Mouse (Mus musculus) central nervous system, embryonic 14 days (tissue): ENCODE measurements around the gene Hist1h2ab. TPM values are rescaled to one million over a fixed set of nuclear protein-coding genes. Genes with fewer than 3 reads are reported as not detected.

Experiments
- polyA plus RNA-seq: library from polyadenylated mRNA; depleted of rRNA; stranded (reverse); fragments of >200 nt; gene quantifications from 2 replicates; pipeline ENCODE4 v1.2.3, GENCODE M21; 2012; rRNA removed

The Hist1h2ab gene
- polyA plus RNA-seq = 24.0 and 28.7 TPM in 2 replicates

DNA sequence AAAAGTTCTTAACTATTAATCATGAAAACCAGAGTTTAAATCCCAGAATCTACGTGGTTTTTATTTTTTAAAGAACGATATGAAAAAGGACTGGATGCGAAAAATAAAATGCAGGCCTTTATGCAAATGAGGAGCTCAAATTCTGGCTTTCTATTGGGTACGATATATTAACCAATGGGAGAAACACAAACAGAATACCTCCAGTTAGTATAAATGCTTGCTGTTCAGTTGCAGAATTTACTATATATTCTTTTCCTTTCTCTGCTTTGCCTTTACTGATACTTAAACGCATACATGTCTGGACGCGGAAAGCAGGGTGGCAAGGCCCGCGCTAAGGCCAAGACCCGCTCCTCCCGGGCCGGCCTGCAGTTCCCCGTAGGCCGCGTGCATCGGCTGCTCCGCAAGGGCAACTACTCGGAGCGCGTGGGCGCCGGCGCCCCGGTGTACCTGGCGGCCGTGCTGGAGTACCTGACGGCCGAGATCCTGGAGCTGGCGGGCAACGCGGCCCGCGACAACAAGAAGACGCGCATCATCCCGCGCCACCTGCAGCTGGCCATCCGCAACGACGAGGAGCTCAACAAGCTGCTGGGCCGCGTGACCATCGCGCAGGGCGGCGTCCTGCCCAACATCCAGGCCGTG lies at the start of gene Hist1h2ab:
Gene Hist1h2ab, plus strand, starts transcription at position 288 of the 639 bp plus-strand sequence.

DNA sequence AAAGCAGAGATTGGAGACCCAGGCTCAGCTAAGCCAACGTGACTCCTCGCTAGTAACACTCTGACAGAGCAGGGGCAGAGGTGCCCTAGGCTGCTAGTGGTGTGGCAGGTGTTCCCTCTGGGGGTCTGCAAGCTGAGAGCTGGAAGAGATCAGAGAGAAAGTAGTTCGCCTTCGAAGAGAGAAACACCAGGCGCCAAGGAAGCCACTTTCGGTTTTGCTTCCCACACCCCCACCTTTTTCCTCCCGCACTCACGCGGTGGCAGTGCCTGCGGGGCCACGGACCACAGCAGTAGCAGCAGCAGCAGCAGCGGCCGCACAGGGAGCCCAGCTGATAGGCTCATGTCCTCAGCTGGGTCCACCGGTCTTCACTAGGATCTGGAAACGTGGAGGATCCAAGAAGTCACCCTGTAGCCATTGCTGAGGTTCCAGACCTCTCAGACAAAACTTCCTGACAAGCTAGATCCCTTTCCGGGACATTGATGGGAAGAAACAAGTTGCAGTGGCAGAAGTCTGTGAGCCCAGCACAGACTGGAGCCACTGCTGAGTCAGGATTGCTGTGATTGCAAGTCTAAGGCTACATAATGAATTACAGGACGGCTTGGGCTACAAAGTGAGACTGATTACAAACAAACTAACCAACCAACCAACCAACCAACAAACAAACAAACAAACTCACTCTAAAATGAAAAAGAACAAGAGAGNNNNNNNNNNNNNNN lies 40.4 kb upstream of the Hist1h2ab start, which contains the start of gene Hfe:
Gene Hfe, minus strand, starts transcription at position 481 of the 716 bp plus-strand sequence.

DNA sequence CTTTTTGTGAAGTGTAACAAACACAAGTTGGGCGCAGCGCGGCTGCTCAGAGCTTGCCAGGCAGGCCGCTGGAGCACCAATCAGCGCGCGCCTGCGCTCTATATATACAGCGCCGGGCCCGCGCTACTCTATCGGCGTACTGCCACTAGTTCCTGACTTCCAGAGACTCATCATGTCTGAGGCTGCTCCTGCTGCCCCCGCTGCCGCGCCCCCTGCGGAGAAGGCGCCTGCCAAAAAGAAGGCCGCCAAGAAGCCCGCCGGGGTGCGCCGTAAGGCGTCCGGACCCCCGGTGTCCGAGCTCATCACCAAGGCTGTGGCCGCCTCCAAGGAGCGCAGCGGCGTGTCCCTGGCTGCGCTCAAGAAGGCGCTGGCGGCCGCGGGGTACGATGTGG lies 12.3 kb upstream of the Hist1h2ab start, which contains the start of gene Hist1h1c:
Gene Hist1h1c, plus strand, starts transcription at position 132 of the 392 bp plus-strand sequence.

DNA sequence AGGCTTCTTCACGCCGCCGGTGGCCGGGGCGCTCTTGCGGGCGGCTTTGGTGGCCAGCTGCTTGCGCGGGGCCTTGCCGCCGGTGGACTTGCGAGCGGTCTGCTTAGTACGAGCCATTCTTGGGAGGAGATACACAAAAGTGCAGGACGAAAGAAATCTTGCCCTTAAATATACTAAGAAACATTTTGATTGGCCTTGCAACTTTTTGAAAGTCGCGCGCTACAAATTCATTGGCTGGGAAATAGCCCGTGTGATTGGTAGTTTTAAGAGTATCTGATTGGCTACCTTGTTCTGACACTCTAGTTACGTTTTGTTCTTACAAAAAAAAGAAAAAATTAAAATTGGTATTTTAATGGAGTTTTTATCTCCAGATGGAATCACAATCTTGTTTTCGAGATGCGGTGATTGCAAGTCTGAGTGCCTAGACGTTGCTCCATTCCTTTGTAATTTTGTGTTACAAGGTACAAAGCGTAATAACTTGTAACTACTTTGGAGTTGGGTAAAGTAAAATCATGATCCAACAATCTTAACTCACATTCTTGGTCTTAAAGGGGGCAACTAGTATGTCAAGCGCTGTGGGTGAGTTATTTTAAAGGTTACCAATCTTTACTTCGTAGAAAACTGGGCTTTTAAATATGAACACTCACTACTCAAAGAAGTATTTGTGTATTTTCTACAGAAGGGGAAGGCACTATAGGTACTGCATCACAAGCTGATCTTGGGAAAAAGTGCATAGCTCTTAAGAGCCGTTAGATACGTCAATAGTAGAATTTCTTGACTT lies 5.4 kb upstream of the Hist1h2ab start, which contains the start of gene Hist1h3c:
Gene Hist1h3c, minus strand, starts transcription at position 222 of the 781 bp plus-strand sequence.

DNA sequence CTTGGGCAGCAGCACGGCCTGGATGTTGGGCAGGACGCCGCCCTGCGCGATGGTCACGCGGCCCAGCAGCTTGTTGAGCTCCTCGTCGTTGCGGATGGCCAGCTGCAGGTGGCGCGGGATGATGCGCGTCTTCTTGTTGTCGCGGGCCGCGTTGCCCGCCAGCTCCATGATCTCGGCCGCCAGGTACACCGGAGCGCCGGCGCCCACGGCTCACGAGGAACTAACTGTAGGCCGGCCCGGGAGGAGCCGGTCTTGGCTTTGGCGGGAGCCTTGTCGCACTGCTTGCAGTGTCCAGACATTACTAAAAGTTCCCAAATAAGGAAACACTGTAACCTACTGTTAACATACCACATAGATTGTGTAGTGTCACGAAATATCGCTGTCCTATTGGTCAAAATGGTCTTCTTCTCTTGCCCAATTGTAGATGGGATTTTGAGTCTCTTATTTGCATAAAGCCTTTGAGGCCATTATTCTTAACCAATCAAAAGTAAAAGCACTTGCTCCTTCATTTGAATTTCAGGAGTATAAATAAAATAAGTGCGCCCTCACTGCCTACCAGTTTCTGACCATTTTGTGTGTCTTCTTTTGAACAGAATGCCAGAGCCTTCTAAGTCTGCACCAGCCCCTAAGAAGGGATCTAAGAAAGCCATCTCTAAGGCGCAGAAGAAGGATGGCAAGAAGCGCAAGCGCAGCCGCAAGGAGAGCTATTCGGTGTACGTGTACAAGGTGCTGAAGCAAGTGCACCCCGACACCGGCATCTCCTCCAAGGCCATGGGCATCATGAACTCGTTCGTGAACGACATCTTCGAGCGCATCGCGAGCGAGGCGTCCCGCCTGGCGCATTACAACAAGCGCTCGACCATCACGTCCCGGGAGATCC lies 4.5 kb upstream of the Hist1h2ab start, which contains the start of gene Hist1h2bb:
Gene Hist1h2bb, plus strand, starts transcription at position 534 of the 880 bp plus-strand sequence.

DNA sequence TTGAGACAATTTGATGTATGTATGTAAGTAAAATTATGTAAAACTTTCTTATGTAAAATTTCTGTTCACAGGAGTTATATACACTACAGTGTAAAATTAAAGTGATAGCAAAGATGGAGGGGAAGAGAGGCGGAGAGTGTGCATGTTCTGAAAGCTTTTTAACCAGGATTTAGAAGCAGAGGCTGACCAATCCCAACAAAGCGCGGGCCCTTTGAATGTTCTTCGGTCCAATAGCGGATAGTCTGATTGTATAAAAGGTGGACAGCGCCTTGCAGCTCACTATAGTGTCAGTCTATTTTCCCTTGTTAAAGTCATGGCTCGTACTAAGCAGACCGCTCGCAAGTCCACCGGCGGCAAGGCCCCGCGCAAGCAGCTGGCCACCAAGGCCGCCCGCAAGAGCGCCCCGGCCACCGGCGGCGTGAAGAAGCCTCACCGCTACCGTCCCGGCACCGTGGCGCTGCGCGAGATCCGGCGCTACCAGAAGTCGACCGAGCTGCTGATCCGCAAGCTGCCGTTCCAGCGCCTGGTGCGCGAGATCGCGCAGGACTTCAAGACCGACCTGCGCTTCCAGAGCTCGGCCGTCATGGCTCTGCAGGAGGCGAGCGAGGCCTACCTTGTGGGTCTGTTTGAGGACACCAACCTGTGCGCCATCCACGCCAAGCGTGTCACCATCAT lies 1.3 kb downstream of the Hist1h2ab start, which contains the start of gene Hist1h3b:
Gene Hist1h3b, plus strand, starts transcription at position 201 of the 675 bp plus-strand sequence.

DNA sequence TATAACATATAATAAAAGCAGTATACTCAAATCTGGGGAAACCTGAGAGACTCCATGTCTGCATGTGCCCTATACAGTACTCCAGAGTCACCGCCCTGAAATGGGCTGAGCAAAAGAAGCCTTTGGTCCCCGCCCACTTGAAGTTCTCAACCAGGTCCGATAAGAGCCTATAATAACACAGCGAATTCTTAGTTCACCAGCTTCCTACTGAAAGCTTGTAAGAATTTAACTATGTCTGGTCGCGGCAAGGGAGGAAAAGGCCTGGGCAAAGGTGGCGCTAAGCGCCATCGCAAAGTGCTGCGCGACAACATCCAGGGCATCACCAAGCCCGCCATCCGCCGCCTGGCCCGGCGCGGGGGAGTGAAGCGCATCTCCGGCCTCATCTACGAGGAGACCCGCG lies 5.9 kb downstream of the Hist1h2ab start, which contains the start of gene Hist1h4b:
Gene Hist1h4b, plus strand, starts transcription at position 224 of the 400 bp plus-strand sequence.

DNA sequence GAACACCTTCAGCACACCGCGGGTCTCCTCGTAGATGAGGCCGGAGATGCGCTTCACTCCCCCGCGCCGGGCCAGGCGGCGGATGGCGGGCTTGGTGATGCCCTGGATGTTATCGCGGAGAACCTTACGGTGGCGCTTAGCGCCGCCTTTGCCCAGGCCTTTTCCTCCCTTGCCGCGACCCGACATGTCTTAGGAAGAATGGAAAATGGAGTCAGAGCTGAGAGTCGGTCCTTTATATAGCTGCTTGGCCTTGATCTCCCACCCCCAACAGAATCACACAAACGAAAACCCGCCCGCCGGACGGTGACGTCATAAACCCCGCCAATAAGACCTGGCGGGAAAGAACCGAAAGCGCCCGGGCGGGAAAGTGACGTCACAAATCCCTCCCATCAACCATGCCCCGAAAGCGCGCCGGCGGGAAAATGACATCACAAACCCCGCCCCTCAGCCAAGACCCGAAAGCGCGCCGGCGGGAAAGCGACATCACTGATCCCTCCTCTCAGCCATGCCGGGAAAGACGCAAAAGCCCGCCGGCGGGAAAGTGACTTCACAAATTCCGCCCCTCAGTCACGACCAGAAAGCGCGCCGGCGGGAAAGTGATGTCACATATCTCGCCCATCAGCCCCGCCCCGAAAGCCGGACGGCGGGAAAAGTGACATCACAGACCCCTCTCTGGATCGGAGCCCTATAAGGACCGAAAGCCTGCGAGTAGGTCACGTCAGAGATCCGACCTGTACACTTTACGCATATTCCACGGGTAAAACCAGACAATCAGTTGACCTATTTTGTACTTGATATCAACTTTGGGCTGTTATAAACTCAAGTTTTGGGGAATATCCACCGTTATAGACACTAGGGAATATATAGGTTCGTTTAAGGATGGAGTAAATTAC lies 10.3 kb downstream of the Hist1h2ab start, which contains the start of gene Hist1h4a:
Gene Hist1h4a, minus strand, starts transcription at position 259 of the 893 bp plus-strand sequence.

DNA sequence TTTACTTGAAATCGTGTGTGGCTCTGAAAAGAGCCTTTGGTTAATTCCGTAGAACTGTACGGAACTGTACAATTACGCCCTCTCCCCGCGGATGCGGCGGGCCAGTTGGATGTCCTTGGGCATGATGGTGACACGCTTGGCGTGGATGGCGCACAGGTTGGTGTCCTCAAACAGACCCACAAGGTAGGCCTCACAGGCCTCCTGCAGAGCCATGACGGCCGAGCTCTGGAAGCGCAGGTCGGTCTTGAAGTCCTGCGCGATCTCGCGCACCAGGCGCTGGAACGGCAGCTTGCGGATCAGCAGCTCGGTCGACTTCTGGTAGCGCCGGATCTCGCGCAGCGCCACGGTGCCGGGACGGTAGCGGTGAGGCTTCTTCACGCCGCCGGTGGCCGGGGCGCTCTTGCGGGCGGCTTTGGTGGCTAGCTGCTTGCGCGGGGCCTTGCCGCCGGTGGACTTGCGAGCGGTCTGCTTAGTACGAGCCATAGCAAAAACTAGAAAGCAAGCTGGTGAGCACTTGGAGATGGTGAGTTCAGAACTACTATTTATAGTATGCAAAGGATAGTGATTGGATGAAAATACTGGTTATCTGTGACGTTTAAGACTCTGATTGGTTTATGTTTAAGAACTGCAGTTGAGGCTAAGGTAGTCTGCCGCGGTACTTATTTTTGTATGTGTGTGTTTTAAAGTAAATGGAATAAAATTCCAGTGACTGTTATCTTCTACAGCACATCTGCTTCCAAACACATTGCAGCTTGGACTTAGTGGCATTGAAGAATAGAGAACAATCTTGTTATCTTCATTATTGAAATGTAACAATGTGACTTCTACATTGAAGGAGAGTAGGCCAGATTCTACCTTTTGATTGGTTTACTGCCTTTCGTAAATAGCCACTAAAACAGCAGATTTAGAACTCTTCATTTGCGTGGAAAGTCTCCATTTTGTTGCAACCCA lies 11.2 kb downstream of the Hist1h2ab start, which contains the start of gene Hist1h3a:
Gene Hist1h3a, minus strand, starts transcription at position 516 of the 951 bp plus-strand sequence.

DNA sequence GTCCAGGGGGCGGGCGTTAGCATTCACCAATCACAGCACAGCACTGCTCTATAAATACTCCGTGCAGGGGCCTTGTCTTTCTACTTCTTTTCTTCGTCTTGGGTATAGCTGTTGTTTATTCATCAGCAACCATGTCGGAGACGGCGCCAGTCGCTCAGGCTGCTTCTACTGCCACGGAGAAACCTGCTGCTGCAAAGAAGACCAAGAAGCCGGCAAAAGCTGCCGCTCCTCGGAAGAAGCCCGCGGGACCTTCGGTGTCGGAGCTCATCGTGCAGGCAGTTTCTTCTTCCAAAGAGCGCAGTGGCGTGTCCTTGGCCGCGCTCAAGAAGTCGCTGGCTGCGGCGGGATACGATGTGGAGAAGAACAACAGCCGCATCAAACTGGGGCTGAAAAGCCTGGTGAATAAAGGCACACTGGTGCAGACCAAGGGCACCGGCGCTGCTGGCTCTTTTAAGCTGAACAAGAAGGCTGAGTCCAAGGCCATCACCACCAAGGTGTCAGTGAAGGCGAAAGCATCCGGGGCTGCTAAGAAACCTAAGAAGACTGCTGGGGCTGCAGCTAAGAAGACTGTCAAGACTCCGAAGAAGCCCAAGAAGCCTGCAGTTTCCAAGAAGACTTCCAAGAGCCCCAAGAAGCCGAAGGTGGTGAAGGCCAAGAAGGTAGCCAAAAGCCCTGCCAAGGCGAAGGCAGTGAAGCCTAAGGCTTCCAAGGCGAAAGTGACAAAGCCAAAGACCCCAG lies 12.8 kb downstream of the Hist1h2ab start, which contains the start of gene Hist1h1a:
Gene Hist1h1a, plus strand, starts transcription at position 81 of the 738 bp plus-strand sequence.

DNA sequence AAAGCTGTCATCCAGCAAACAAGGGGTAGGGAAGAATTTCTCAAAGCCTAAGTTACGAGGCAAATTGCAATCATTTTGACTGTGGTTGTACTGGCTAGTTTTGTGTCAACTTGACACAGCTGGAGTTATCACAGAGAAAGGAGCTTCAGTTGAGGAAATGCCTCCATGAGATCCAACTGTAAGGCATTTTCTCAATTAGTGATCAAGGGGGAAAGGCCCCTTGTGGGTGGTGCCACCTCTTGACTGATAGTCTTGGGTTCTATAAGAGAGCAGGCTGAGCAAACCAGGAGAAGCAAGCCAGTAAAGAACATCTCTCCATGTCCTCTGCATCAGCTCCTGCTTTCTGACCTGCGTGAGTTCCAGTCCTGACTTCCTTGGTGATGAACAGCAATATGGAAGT lies 18.7 kb downstream of the Hist1h2ab start, which contains the start of gene Trim38:
Gene Trim38, plus strand, starts transcription at position 301 of the 400 bp plus-strand sequence.

Other genes with a start within 250 kb of the Hist1h2ab start
- gene Hist1h4h, start 220.1 kb upstream of the Hist1h2ab start, polyA plus RNA-seq = 14.7 and 20.5 TPM in 2 replicates
- 187 and 225 TPM in 2 replicates for gene Hist1h2af, start 217.2 kb upstream of the Hist1h2ab start, polyA plus RNA-seq
- gene Hist1h3g, start 215.7 kb upstream of the Hist1h2ab start, polyA plus RNA-seq = 16.6 and 25.3 TPM in 2 replicates
- 2.4 and 4.0 TPM in 2 replicates for gene Hist1h2bh, start 207.7 kb upstream of the Hist1h2ab start, polyA plus RNA-seq
- 2.5 and 3.5 TPM in 2 replicates for gene Hist1h3f, start 207.1 kb upstream of the Hist1h2ab start, polyA plus RNA-seq
- 10.2 and 14.3 TPM in 2 replicates for gene Hist1h4f, start 199.5 kb upstream of the Hist1h2ab start, polyA plus RNA-seq
- gene Hist1h1d, start 197.9 kb upstream of the Hist1h2ab start, polyA plus RNA-seq = 0.30 and 0.45 TPM in 2 replicates
- 20.2 and 31.1 TPM in 2 replicates for gene Hist1h3e, start 188.8 kb upstream of the Hist1h2ab start, polyA plus RNA-seq
- gene Hist1h2ae, start 179.9 kb upstream of the Hist1h2ab start, polyA plus RNA-seq = 9.2 and 10.5 TPM in 2 replicates
- 17.6 and 25.1 TPM in 2 replicates for gene Hist1h2bg, start 179.7 kb upstream of the Hist1h2ab start, polyA plus RNA-seq
- 7.5 and 10.9 TPM in 2 replicates for gene Hist1h2bf, start 176.9 kb upstream of the Hist1h2ab start, polyA plus RNA-seq
- gene Hist1h2ad, start 176.7 kb upstream of the Hist1h2ab start, polyA plus RNA-seq = 4.5 and 5.4 TPM in 2 replicates
- 14.9 and 24.5 TPM in 2 replicates for gene Hist1h3d, start 175.4 kb upstream of the Hist1h2ab start, polyA plus RNA-seq
- 6.8 and 9.8 TPM in 2 replicates for gene Hist1h4d, start 169.5 kb upstream of the Hist1h2ab start, polyA plus RNA-seq
- gene Hist1h2be, start 130.0 kb upstream of the Hist1h2ab start, polyA plus RNA-seq = 2.1 and 2.5 TPM in 2 replicates
- 5.2 and 7.1 TPM in 2 replicates for gene Hist1h1e, start 128.6 kb upstream of the Hist1h2ab start, polyA plus RNA-seq
- gene Hist1h2ac, start 67.2 kb upstream of the Hist1h2ab start, polyA plus RNA-seq = 1.2 and 1.3 TPM in 2 replicates
- gene Hist1h2bc, start 66.9 kb upstream of the Hist1h2ab start, polyA plus RNA-seq = 25.7 and 29.8 TPM in 2 replicates
- 0.16 TPM in 1 of 2 replicates, not detected in the other for gene Hist1h1t, start 55.3 kb upstream of the Hist1h2ab start, polyA plus RNA-seq
- gene Hist1h4c, start 52.7 kb upstream of the Hist1h2ab start, polyA plus RNA-seq = 7.0 and 8.6 TPM in 2 replicates
- 2.3 and 2.4 TPM in 2 replicates for gene Hfe, start 40.3 kb upstream of the Hist1h2ab start, polyA plus RNA-seq
- gene Hist1h1c, start 12.3 kb upstream of the Hist1h2ab start, polyA plus RNA-seq = 12.2 and 12.7 TPM in 2 replicates
- 19.7 and 29.1 TPM in 2 replicates for gene Hist1h3c, start 5.5 kb upstream of the Hist1h2ab start, polyA plus RNA-seq
- gene Hist1h2bb, start 4.4 kb upstream of the Hist1h2ab start, polyA plus RNA-seq = 6.1 and 9.8 TPM in 2 replicates
- 26.1 and 47.9 TPM in 2 replicates for gene Hist1h3b, start 1.1 kb downstream of the Hist1h2ab start, polyA plus RNA-seq
- gene Hist1h4b, start 5.9 kb downstream of the Hist1h2ab start, polyA plus RNA-seq = 20.0 and 24.9 TPM in 2 replicates
- gene Hist1h4a, start 10.1 kb downstream of the Hist1h2ab start, polyA plus RNA-seq = 8.6 and 12.5 TPM in 2 replicates
- gene Hist1h3a, start 11.3 kb downstream of the Hist1h2ab start, polyA plus RNA-seq = 15.6 and 21.5 TPM in 2 replicates
- 3.5 and 4.3 TPM in 2 replicates for gene Hist1h1a, start 12.5 kb downstream of the Hist1h2ab start, polyA plus RNA-seq
- 0.02 TPM in 1 of 2 replicates, not detected in the other for gene Trim38, start 18.8 kb downstream of the Hist1h2ab start, polyA plus RNA-seq
- not detected in 2 replicates for gene Slc17a2, start 55.9 kb downstream of the Hist1h2ab start, polyA plus RNA-seq
- gene Slc17a3, start 88.3 kb downstream of the Hist1h2ab start, polyA plus RNA-seq = 0.01 TPM in 1 of 2 replicates, not detected in the other
- gene Slc17a1, start 116.6 kb downstream of the Hist1h2ab start, polyA plus RNA-seq = not detected in 2 replicates
- not detected in 2 replicates for gene Slc17a4, start 163.9 kb downstream of the Hist1h2ab start, polyA plus RNA-seq
- gene Hist1h2ba, start 183.0 kb downstream of the Hist1h2ab start, polyA plus RNA-seq = not detected in 2 replicates
- gene Hist1h2aa, start 183.3 kb downstream of the Hist1h2ab start, polyA plus RNA-seq = not detected in 2 replicates
- gene Scgn, start 240.1 kb downstream of the Hist1h2ab start, polyA plus RNA-seq = 1.2 and 1.5 TPM in 2 replicates